10 mouse cellular contexts compared by ENCODE assay signal in genomic region chr4:150193915-150194314, GRCm38 (mm10). TPM values are rescaled to one million over a fixed set of nuclear protein-coding genes. Genes with fewer than 3 reads are reported as not detected.
DNase-seq lines count a peak whose midpoint lies in the region; ATAC-seq and TF ChIP-seq lines count a peak whose summit lies in the region.
"Had no signal": no experiment of that assay in that cellular context is flagged by ENCODE, and none has a peak within 500 bp of the region (broad histone marks: within the 10 kb centered on the region; RNA-seq: fewer than 3 reads in every experiment).

No protein-coding gene starts in this region.

- no peaks in the 10 kb centered on the region for H3K36me3 ChIP-seq in heart, postnatal 0 days (replicated peaks; ENCODE audit: control insufficient read depth, insufficient read depth, low read length)
- H3K36me3 ChIP-seq in heart, embryonic 12.5 days: no peaks in the 10 kb centered on the region
- H3K36me3 ChIP-seq: liver, embryonic 15.5 days had no signal

- no peak for DNase-seq in heart, postnatal 0 days (ENCODE audit: low spot score)
- peak; percentile 22 for DNase-seq in right cerebral cortex, postnatal 14 days
- DNase-seq in right cerebral cortex, adult 2 months (ENCODE audit: low spot score in 2 of 2): no peak
- peak; percentile 37 to 80 for DNase-seq in kidney, postnatal 36 days
- peak; percentile 78 for DNase-seq in retina, postnatal 1 day
- no peak for DNase-seq in urinary bladder, postnatal 36 days (ENCODE audit: low spot score in 2 of 2)

- H3K27me3 ChIP-seq in heart, postnatal 0 days (ENCODE audit: control insufficient read depth, insufficient read depth, low read length): no peaks in the 10 kb centered on the region
- no peaks in the 10 kb centered on the region for H3K27me3 ChIP-seq in heart, embryonic 12.5 days (replicated peaks)
- H3K27me3 ChIP-seq: liver, embryonic 15.5 days had no signal

- no peak overlapping the region for H3K27ac ChIP-seq in heart, postnatal 0 days (ENCODE audit: low read depth)
- no peak overlapping the region for H3K27ac ChIP-seq in heart, embryonic 12.5 days (ENCODE audit: poor library complexity, severe bottlenecking)
- no peak overlapping the region for H3K27ac ChIP-seq in bone marrow macrophage, adult 2 months (ENCODE audit: insufficient read depth, low read depth, low read length)
- H3K27ac ChIP-seq: liver, embryonic 15.5 days had no signal

- H3K4me2 ChIP-seq in heart, postnatal 0 days (ENCODE audit: low read depth, low read length): no peak overlapping the region
- H3K4me2 ChIP-seq in heart, embryonic 12.5 days: no peak overlapping the region
- H3K4me2 ChIP-seq: liver, embryonic 15.5 days had no signal

- H3K4me3 ChIP-seq in heart, postnatal 0 days (ENCODE audit: low read depth, low read length): no peak overlapping the region
- H3K4me3 ChIP-seq in heart, embryonic 12.5 days: no peak overlapping the region
- H3K4me3 ChIP-seq in bone marrow macrophage, adult 2 months (ENCODE audit: insufficient read depth, low read length): no peak overlapping the region
- H3K4me3 ChIP-seq: erythroblast, embryonic 14.5 days; liver, embryonic 15.5 days had no signal

- H3K9me3 ChIP-seq in heart, postnatal 0 days (replicated peaks; ENCODE audit: control insufficient read depth, low read length): no peaks in the 10 kb centered on the region
- 0 out of 2 replicates have a peak, but pooled peaks cover 4% of the 10 kb centered on the region for H3K9me3 ChIP-seq in heart, embryonic 12.5 days (replicated peaks)
- H3K9me3 ChIP-seq: liver, embryonic 15.5 days had no signal

- H3K4me1 ChIP-seq in heart, postnatal 0 days (ENCODE audit: control insufficient read depth, insufficient read depth): no peaks in the 10 kb centered on the region
- H3K4me1 ChIP-seq in heart, embryonic 12.5 days (replicated peaks): no peaks in the 10 kb centered on the region
- peaks cover 5% of the 10 kb centered on the region; the same call in 1 of the 2 replicates for H3K4me1 ChIP-seq in bone marrow macrophage, adult 2 months (ENCODE audit: control insufficient read depth, insufficient read depth, low read length)
- H3K4me1 ChIP-seq: liver, embryonic 15.5 days had no signal

- no peak overlapping the region for H3K9ac ChIP-seq in heart, postnatal 0 days (replicated peaks; ENCODE audit: low read depth, low read length)
- no peak overlapping the region for H3K9ac ChIP-seq in heart, embryonic 12.5 days
- H3K9ac ChIP-seq: liver, embryonic 15.5 days had no signal

- TF ChIP-seq POLR2A in bone marrow macrophage, adult 2 months (IDR thresholded peaks at IDR 0.05; ENCODE audit: borderline replicate concordance, low read depth, low read length): no peak

- TF ChIP-seq CTCF in heart, postnatal 0 days (IDR thresholded peaks at IDR 0.05; ENCODE audit: low read depth): peak; percentile 76
- TF ChIP-seq CTCF in bone marrow macrophage, adult 2 months (IDR thresholded peaks at IDR 0.05; ENCODE audit: low read depth, low read length): peak; percentile 75

- no peak for TF ChIP-seq EP300 in heart, postnatal 0 days (IDR thresholded peaks at IDR 0.05; ENCODE audit: low read depth)

- 55% methylated on average over 1 of the region's 1 CpGs for WGBS in heart, postnatal 0 days
- 55% methylated on average over 1 of the region's 1 CpGs for WGBS in heart, embryonic 12.5 days

- ATAC-seq in heart, postnatal 0 days (ENCODE audit: insufficient read depth, low read depth): no peak
- ATAC-seq in heart, embryonic 12.5 days (ENCODE audit: insufficient number of reproducible peaks, low FRiP score): no peak

RNA-seq across cellular contexts. Expression of gene Car6, which starts 7.2 kb away (rescaled TPM):
- total RNA-seq in heart, postnatal 0 days (2014; rRNA removed; ENCODE audit: low replicate concordance): not detected in 2 replicates
- not detected in 2 replicates for polyA plus RNA-seq in heart, postnatal 0 days (2015; fragmentation: Nextera tagmentation; extraction: Ambion mirVana)
- polyA plus RNA-seq in heart, embryonic 12.5 days (2016; fragmentation: Nextera tagmentation; extraction: Ambion mirVana): not detected in 2 replicates
- polyA plus RNA-seq in bone marrow macrophage, adult 2 months (2012; ENCODE audit: insufficient read depth, insufficient read length, missing spikeins): not detected in 2 replicates
- polyA plus RNA-seq: erythroblast, embryonic 14.5 days; liver, embryonic 15.5 days had no signal

RNA-seq across cellular contexts. Expression of gene Eno1, which starts 42.6 kb away (rescaled TPM):
- 525 and 625 TPM in 2 replicates for total RNA-seq in heart, postnatal 0 days (2014; rRNA removed; ENCODE audit: low replicate concordance)
- polyA plus RNA-seq in heart, postnatal 0 days (2015; fragmentation: Nextera tagmentation; extraction: Ambion mirVana): 999 and 1,074 TPM in 2 replicates
- 2,142 and 2,173 TPM in 2 replicates for polyA plus RNA-seq in heart, embryonic 12.5 days (2016; fragmentation: Nextera tagmentation; extraction: Ambion mirVana)
- polyA plus RNA-seq in bone marrow macrophage, adult 2 months (2012; ENCODE audit: insufficient read depth, insufficient read length, missing spikeins): 331 and 370 TPM in 2 replicates

RNA-seq across cellular contexts. Expression of gene Slc2a7, which starts 45.1 kb away (rescaled TPM):
- total RNA-seq in heart, postnatal 0 days (2014; rRNA removed; ENCODE audit: low replicate concordance): not detected in 2 replicates
- polyA plus RNA-seq in heart, postnatal 0 days (2015; fragmentation: Nextera tagmentation; extraction: Ambion mirVana): not detected in 2 replicates
- polyA plus RNA-seq in heart, embryonic 12.5 days (2016; fragmentation: Nextera tagmentation; extraction: Ambion mirVana): not detected in 2 replicates
- polyA plus RNA-seq in bone marrow macrophage, adult 2 months (2012; ENCODE audit: insufficient read depth, insufficient read length, missing spikeins): not detected in 2 replicates
- polyA plus RNA-seq: erythroblast, embryonic 14.5 days had no signal

Comparison
In these comparisons a context has a peak if more than half of its experiments do, and no peak if none do; other contexts are left out.
1. DNase-seq: peak in right cerebral cortex, postnatal 14 days (single experiment), kidney, postnatal 36 days (2 of 2) and retina, postnatal 1 day (single experiment); none in heart, postnatal 0 days (single experiment), right cerebral cortex, adult 2 months (0 of 2) and urinary bladder, postnatal 36 days (0 of 2).